Mouse (Mus musculus) embryo, embryonic 11 days (tissue): ENCODE results near the gene Notum.
"Not testable (repeated sequence)": the region's sequence is repeated elsewhere in the genome, so short reads cannot be mapped to it uniquely, and the experiment has no call there.

Experiments used
- DNase-seq: peaks from one replicate; pipeline ENCODE4 v3.0.0-alpha.2; 2015

Gene Notum

DNA sequence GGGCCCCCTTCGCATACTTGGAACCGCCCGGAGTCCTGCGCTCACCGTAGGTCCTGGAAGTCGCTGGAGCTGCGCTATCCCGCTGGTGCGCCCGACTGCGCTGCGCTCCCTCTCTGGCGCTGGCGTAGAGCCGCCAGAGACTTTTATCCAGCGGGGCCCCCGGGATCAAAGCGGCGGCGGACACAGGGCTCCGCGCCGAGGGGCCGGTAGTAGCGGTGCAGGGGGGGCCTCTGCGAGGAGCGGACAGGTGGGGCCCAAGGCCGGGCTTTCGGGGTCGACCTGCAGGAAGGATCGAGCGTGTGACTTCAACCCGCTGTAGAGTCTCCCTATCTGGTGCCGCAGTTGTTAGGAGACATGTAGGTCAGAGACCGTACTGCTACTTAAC is at the start of gene Notum:
Notum (minus strand) TSS at position 100 of the 385 bp plus-strand sequence.
- no peak for DNase-seq

- peak; percentile 31 for DNase-seq
These were observed 49.7 kb upstream of the Notum start for GRCm38 (mm10) chr11:120710672-120711071.

- DNase-seq, result no peak
These were observed 48.6 kb upstream of the Notum start for GRCm38 (mm10) chr11:120709551-120709950.

GRCm38 (mm10) chr11:120707969-120708368 is 47.0 kb upstream of the Notum start:
- DNase-seq, result no peak

DNA sequence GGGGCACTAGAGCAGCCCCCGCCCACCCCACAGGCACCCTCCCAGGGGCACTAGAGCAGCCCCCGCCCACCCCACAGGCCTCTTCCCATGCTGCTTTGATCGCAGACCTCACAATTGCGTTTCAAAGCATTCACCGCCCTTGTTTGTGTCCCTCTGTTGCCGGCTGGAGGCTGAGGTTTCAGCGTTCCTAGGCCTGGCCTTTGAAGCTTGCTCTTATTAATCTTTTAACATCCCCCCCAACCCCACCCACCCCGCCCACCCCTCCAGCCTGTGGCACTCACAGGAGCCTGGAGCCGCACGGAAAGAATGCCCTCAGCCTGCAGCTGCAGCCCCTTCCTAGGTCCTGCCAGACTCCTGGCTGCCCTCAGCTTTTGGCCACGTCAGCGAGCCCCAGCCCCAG is 46.2 kb upstream of the Notum start:
- peak; percentile 67 for DNase-seq

DNA sequence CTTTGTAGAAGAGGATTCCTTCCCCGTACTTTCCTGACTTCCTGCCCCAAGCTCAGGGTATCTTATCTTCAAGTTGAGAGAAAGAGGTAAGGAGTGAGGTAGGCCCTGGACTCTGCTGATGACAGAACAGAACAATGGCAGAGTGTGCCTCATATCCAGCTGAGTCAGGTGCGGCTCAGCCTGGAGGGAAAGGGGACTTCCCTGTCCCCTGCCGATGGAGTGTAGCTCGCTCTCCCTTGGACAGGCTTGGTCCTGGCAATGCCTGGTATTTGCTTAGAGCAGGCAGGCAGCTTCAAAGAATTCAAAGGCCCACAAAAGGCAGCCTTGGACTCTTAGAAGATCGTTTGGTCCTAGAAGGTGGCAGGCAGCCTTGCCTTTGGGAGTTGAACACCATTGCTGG is 45.1 kb upstream of the Notum start:
- DNase-seq, result no peak

DNA sequence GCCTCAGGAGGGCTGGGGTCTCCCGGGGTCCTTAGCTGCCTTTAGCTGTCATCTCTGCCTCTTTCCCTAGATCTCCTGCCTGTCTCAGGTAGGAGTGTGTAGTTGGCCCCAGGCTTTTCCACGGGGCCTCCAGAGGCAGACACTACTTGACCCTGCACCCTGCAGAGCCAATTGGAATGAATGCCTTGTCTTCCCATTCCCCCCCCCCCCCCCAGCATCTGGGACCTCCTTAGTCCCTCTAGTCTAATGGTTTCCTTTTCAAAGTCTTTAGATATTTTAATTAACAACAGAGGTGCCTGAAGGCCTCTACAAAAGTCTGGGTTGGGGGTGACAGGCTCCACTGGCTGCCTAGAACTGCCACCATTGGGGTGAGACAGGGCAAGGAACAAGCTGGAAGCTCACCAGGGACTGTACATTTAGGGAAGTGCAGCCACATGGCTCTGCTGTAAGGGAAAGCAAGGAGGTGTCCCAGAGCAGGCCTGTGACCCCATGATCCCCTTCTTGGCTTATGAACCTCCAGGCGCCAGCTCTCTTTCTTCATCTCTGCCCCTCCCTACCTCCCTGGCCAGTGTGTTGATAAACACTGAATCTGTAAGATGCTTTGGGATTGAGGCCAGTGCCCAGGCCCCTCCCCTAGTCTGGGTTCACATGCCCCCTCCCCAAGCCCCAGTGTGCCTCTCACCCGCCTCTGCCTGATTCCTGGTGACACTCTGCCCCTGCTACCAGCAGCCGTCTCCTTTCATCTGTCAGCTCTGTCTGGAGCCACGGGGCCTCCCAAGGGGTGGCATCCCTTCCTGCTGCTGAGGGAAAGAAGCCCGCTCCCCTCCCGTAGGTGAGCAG is 43.7 kb upstream of the Notum start:
- peak; percentile 61 for DNase-seq

DNA sequence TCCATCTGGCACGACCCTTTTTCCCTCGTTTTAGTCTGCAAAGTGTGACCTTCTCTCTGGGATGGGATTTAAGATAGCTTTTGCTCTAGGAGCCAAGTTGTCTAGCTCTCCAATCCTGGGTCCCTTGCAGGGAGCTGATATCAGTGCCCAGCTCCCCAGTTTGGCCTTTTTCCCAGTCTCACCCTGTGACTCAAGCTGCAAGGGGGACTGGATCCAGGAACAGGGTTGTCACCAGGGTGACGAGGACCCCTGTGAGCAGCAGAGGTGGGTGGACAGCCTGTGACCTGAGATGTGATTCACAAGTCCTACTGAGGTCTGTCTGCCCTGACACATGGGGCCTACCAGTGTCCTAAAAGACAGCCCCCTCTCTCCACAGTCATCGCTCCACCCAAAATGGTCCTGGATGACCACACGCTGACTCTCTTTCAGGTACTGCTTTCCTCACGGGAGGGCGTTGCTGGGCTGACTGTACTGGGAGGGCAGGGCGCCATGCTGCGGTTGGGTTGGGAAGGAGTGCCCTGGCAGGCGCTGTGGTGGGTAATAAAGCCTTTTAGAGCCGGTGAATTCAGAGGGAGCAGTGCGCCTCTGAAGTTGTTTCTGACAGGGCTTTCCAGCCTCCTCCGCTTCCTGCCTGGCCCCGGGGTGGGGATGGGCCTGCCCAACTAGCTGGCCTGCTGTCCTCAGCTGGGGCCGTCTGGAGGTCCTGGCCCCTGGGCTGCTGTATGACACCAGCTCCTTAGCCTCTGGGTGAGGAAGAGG is 42.9 kb upstream of the Notum start:
- peak; percentile 29 for DNase-seq

DNA sequence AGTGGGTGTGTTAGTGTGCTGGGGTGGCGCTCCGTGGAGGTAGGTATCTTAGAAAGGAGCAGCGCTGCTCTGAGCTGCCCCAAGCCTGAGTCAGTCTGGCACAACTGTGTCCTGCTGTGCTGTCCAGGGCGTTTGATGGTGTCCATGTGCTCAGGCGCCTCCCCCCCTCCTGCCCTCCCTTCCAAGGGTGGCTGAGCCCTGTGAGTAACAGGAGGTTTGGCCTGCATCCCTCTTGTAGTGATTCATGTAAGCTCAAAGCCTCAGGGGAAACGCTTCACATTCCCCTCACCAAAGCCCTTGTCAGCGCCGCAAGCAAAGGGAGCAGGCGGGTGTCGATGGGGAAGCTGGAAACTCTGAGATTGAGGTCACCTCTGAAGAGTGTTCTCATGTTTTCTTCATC is 36.8 kb upstream of the Notum start:
- peak; percentile 29 for DNase-seq

DNA sequence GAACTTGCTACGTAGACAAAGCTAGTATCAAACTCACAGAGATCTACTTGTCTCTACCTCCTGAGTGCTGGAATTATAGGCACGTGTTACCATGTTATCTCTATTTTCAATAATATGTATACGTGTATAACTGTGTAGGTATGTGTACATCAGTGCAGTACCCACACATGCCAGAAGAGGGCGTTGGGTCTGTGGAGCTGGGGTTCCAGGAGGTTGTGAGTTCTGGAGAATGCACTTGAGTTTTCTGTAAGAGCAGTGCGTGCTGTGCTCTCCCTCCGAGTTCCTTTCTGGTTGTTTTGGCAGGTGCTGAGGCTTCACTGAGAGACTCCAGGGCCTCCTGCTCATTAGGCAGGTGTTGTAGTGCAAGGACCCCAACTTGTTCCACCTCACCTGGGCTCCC is 35.6 kb upstream of the Notum start:
- DNase-seq, result no peak

DNA sequence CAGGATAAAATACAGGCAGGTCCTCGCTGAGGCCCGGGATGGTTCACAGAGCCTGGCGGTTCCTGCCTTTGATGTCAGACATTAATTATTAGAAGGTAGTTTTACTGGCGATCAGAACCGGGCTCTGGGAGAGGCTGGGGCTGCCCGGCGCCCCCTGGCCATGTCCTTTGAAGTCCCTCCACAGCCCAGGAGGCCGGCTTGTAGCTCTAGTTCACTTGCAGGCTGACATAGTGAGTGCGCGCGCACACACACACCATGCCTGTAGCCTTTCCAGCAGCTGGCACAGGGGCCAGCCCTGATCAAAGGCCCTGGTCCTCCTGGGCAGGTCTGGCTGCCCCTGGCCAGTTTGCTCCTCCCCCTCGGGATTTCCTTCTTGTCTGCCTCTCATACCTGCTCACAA is 34.7 kb upstream of the Notum start:
- DNase-seq, result peak; percentile 79

DNA sequence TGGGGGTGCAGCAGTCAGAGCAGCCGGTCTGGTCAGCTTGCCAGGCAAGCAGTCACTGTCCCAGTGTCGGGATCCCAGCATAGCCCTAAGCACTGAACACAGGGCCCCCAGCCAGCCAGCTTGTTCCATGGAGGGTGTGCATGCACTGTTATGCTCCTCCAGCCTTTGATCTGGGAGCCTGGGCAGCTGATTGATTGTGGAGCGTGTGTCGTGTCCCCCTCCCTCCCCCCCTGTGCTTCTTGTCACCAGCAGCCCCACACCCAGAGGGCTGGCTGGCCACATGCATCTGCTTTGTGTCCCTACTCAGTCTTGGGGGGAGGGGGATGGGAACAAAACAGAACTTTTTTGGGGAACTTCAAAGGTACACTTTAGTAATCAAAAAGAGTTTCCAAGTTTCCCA is 34.2 kb upstream of the Notum start:
- DNase-seq, result peak; percentile 76

DNA sequence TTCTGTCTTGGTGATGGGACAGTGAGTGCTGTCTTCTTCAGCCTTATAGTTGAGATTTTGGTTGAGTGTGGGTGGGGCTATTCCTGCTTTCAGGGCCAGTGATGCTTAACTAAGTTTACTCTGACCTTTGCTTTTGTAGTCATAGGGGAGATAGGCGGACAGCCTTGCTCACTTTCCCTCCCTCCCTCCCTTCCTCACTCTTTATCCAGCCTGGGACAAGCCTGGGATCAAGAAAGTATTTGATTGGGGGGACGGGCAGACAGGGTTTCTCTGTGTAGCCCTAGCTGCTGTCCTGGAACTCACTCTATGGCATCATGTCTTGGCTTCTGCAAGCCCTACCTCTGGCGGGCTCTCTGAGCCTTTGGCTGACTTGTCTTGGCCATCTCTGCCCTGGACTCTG is 32.5 kb upstream of the Notum start:
- no peak for DNase-seq

GRCm38 (mm10) chr11:120692471-120693011 is 31.6 kb upstream of the Notum start:
- DNase-seq, result no peak

- DNase-seq, result no peak
These were observed 28.4 kb upstream of the Notum start for GRCm38 (mm10) chr11:120689365-120689764.

- DNase-seq, result peak; percentile 32
These were observed 25.8 kb upstream of the Notum start for GRCm38 (mm10) chr11:120686650-120687272.

DNA sequence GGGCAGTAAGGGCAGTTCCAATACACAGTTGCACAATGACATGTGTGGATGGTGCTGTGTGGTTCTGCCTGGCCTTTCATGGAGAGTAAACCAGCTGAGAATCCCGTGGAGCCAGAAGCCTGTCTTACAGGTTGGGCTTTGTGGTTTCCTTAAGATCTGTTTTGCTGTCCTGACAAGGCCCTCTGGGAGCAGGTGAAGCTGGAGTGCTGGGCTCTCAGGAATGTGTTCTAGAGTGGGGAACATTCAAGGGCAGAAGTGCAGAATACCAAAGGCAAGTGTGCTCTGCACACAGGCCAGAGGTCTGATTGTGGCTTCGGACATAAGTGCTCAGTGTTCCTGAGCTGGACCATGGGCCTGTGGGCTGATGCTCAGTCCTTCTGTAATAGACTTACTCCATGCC is 23.7 kb upstream of the Notum start:
- DNase-seq, result no peak

DNA sequence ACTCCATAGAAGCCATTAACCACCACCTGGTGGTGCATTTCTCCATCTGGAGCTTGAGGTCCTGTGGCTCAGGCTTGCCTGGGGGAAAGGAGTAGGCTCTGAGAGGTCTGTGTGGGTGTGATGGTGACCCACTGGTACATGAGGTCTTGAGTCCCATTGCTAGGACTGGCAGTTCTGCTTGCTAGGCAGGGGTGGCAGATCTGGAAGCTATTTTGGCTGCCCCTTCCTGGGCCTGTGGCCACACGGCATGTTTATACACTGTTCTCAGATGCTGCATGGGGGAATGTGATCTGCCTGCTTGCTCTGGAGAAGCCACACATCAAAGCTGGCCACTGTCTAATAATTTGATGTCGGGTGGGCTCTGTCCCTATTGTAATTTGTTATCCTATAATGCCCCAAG is 23.1 kb upstream of the Notum start:
- no peak for DNase-seq

DNA sequence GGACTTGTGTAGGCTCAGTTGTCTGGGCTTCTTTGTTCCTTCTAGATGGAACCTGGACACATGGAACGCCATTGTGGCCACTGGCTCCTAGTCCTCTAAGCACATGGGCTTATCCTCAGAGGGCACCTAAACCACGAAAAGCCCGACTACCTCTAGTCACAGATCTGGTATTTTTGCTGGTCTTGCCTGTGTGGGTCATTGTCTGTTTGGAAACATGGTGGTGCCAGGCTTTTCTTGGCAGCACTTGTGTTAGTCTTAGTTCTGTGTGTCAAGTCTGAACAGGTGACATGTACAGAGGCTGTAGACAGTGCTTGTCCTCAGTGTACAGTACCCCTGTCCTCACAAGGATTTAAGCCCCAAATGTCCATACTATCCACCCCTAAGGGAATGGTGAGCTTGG is 22.6 kb upstream of the Notum start:
- no peak for DNase-seq

DNA sequence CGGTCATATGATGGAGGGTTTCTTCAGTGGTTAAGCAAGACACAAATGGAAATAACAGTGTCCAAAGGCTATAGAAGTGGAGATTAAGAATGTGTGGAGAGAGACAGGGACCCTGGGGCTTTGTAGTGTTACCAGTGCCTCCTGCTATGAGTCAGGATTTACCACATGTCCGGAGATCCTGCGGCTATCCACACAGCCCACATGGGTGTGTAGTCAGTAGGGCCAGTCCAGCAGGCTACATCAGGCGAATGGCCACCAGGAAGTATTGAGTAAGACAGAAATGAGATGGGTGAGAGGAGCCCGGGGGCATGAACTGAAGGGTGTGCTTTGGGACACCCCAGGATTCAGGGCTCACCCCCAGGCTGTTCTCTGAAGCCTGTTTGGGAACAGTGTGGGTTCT is 21.7 kb upstream of the Notum start:
- DNase-seq, result no peak

DNA sequence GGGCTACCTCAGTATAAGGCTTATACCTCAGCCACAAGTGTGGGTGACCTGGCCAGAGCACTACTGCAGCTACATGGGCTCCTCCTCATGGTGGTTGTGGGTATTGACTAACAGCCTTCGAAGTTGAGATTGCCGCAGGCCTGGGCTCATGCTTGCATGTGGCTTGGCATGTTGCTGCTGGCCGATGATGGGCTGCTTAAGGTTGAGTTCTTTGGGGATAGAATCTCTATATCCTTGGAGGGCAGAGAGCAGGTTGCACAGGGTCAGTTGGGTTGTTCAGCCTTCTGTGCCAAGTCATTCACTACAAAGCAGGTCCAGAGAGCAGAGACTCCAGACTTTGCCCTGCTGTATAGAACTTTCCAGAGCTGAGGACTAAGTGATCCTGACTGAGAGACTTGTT is 18.9 kb upstream of the Notum start:
- peak; percentile 38 for DNase-seq

DNA sequence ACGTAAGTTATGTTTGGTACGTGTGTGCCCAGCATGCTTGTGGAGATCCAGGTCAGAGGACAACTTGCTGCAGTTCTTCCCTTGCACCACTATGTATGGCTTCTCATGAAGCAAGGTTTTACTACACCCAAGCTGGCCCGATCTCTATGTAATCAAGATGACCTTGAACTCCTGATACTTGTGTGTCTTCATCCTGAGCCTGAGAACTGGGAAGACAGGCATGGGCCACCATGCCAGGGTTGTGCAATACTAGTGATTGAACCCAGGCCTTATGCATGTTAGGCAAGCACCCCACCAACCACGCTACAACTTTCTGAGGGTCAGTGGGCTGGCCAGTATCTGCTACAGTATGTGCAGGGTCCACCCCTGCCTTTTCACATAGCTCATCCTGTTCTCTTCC is 16.0 kb upstream of the Notum start:
- DNase-seq, result no peak

DNA sequence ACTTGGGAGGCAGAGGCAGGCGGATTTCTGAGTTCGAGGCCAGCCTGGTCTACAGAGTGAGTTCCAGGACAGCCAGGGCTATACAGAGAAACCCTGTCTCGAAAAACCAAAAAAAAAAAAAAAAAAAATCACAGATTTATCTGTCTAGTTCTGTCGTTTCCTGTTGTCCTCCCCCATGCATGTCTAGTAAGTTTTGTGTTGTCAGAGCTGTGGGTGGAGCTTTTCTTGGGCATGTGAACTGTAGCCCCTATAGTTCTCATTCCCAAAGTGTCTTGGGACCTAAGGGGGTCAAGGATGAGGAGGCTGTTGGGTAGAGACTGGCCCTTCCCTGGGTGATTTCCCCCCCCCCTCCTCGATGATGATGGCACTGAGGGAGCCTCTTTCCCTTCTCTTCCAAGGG is 14.9 kb upstream of the Notum start:
- not testable (repeated sequence) for DNase-seq
